Mouse (Mus musculus) heart, adult 2 months (tissue): ENCODE data around the gene Hspb9. TPM values are rescaled to one million over a fixed set of nuclear protein-coding genes. Genes with fewer than 3 reads are reported as not detected.

Source experiments
- DNase-seq, 2 experiments: peaks; one replicate each; pipeline ENCODE4 v3.0.0; 2021
- H3K27ac ChIP-seq: fragments of 200-600 bp; 2 replicates; pipeline ENCODE4 v1.8.1; 2022
- H3K27me3 ChIP-seq: fragments of 200-500 bp; 2 replicates; pipeline ENCODE4 v1.6.1; 2012; ENCODE audit warnings: mild to moderate bottlenecking, low read length, inconsistent platforms, mixed read lengths; ENCODE audit not compliant: control insufficient read depth, insufficient read depth
- H3K36me3 ChIP-seq: fragments of 200-500 bp; 2 replicates; pipeline ENCODE4 v1.6.1; 2012; ENCODE audit warnings: low read length, inconsistent platforms; ENCODE audit not compliant: control insufficient read depth, insufficient read depth
- H3K4me1 ChIP-seq: fragments of 200-500 bp; 2 replicates; pipeline ENCODE4 v1.6.1; 2011; ENCODE audit warnings: low read length; ENCODE audit not compliant: control insufficient read depth, insufficient read depth
- H3K4me3 ChIP-seq: fragments of 200-600 bp; 2 replicates; pipeline ENCODE4 v1.8.1; 2022
- H3K79me2 ChIP-seq: fragments of 200-500 bp; replicated peaks from 2 replicates; pipeline ENCODE4 v1.6.1; 2012; ENCODE audit warnings: mild to moderate bottlenecking, inconsistent platforms, low read length, moderate library complexity, mixed read lengths; ENCODE audit not compliant: control insufficient read depth, insufficient read depth
- H3K9ac ChIP-seq: fragments of 200-500 bp; 2 replicates; pipeline ENCODE4 v1.6.1; 2012; ENCODE audit warnings: low read depth, mild to moderate bottlenecking, control low read depth, inconsistent platforms, low read length, mixed read lengths
- CTCF ChIP-seq: fragments of 200-600 bp; IDR thresholded peaks from 2 replicates; pipeline ENCODE4 v1.8.1; 2022; ENCODE audit warnings: antibody characterized with exemption, mild to moderate bottlenecking, moderate library complexity
- EP300 ChIP-seq: fragments of 200-500 bp; IDR thresholded peaks from 2 replicates; pipeline ENCODE4 v1.6.1; 2011; ENCODE audit warnings: low read depth, low read length, control low read depth; ENCODE audit not compliant: insufficient read depth
- POLR2A ChIP-seq: fragments of 200-500 bp; IDR thresholded peaks from 2 replicates; pipeline ENCODE4 v1.6.1; 2011; ENCODE audit warnings: mild to moderate bottlenecking, low read depth, low read length, control low read depth; ENCODE audit not compliant: insufficient read depth
- WGBS: fragments of 180-500 bp; shearing (Covaris S2); methylation state at CpG from one replicate; pipeline ENCODE4 v1.1.7; 2018; 5-methylcytosine and 5-hydroxymethylcytosine counted together
- intact Hi-C: fragments of 180-260 bp; cut with DNase I; formaldehyde crosslinking; loops from one replicate; pipeline ENCODE4 v1.15.1; 2025
- polyA plus RNA-seq: library from polyadenylated mRNA; depleted of rRNA; stranded (reverse); fragments of >200 nt; gene quantifications from 2 replicates; pipeline ENCODE4 v1.2.3, GENCODE M21; 2012
- total RNA-seq, 2 experiments: library from RNA; stranded (reverse); gene quantifications; 2 replicates each; pipeline ENCODE4 v1.2.3; 2021

Hspb9 gene
- total and polyA plus RNA-seq, 3 experiments, result 0.62 TPM; not detected in 2

- DNase-seq, result no peak
- TF ChIP-seq CTCF, result no peak
- no peak for TF ChIP-seq POLR2A
- no peak for TF ChIP-seq EP300
- Histone ChIP-seq H3K4me3 (no peak overlapping the region), H3K9ac (no peak overlapping the region), H3K36me3 (no peaks in the 10 kb centered on the region), H3K27me3 (no peaks in the 10 kb centered on the region), H3K79me2 (no peaks in the 10 kb centered on the region), H3K4me1 (peaks cover 6% of the 10 kb centered on the region), H3K27ac (no peak overlapping the region)
- intact Hi-C loops, result no loop called here
- 93% methylated on average over 9 of the region's 9 CpGs for WGBS
These were observed 4.3 kb upstream of the Hspb9 start for GRCm38 (mm10) chr11:100709201-100709810.

- Histone ChIP-seq H3K79me2 (no peaks in the 10 kb centered on the region), H3K27ac (no peak overlapping the region), H3K9ac (no peak overlapping the region), H3K4me3 (no peak overlapping the region), H3K36me3 (no peaks in the 10 kb centered on the region), H3K27me3 (no peaks in the 10 kb centered on the region), H3K4me1 (peaks cover 7% of the 10 kb centered on the region)
- 94% methylated on average over 15 of the region's 15 CpGs for WGBS
- no peak for DNase-seq
- intact Hi-C loops, result loop anchor here (10.0 kb wide), 1 partner anchor 464 kb away; the partner anchor contains the start of genes Ccr10, Cntnap1 and Plekhh3
- TF ChIP-seq CTCF, result no peak
- TF ChIP-seq POLR2A, result no peak
- TF ChIP-seq EP300, result no peak
These were observed 3.1 kb upstream of the Hspb9 start for GRCm38 (mm10) chr11:100710528-100710927.

- no peaks in the 10 kb centered on the region for H3K79me2 ChIP-seq
- H3K4me3 ChIP-seq, result no peak overlapping the region
- WGBS, result 84% methylated on average over 4 of the region's 4 CpGs
- no peak for DNase-seq
- no peak overlapping the region for H3K27ac ChIP-seq
- H3K27me3 ChIP-seq, result no peaks in the 10 kb centered on the region
- no peaks in the 10 kb centered on the region for H3K36me3 ChIP-seq
- intact Hi-C loops, result loop anchor here (10.0 kb wide), 1 partner anchor 464 kb away; the partner anchor contains the start of genes Ccr10, Cntnap1 and Plekhh3
- peaks cover 7% of the 10 kb centered on the region for H3K4me1 ChIP-seq
- TF ChIP-seq EP300, result no peak
- TF ChIP-seq POLR2A, result no peak
- no peak for TF ChIP-seq CTCF
- no peak overlapping the region for H3K9ac ChIP-seq
These were observed 2.7 kb upstream of the Hspb9 start for GRCm38 (mm10) chr11:100710977-100711376.

GRCm38 (mm10) chr11:100711783-100712615 is 1.7 kb upstream of the Hspb9 start, which contains the start of gene Kat2a:
Gene Kat2a, minus strand, starts transcription at chr11:100712465.
- Histone ChIP-seq H3K4me3 (peak within 1 kb of the TSS; percentile 61), H3K27ac (peak within 1 kb of the TSS; percentile 89), H3K4me1 (peaks cover 7% of the 10 kb centered on the region), H3K9ac (peak within 1 kb of the TSS; percentile 91), H3K27me3 (no peaks in the 10 kb centered on the region), H3K36me3 (no peaks in the 10 kb centered on the region), H3K79me2 (no peaks in the 10 kb centered on the region)
- TF ChIP-seq CTCF, result no peak
- 0 out of 2 replicates have a peak, but pooled peaks have one; percentile 22 for TF ChIP-seq EP300
- peak; percentile 68 for TF ChIP-seq POLR2A
- intact Hi-C loops, result loop anchor here (10.0 kb wide), 1 partner anchor 463 kb away; the partner anchor contains the start of genes Ccr10, Cntnap1 and Plekhh3
- 4% methylated on average over 45 of the region's 48 CpGs for WGBS
- DNase-seq, result peak; percentile 89 to 91

GRCm38 (mm10) chr11:100713174-100713573 is 476 bp upstream of the Hspb9 start:
- Histone ChIP-seq H3K79me2 (no peaks in the 10 kb centered on the region), H3K4me3 (peak overlapping the region; percentile 53), H3K27ac (peak overlapping the region; percentile 89), H3K9ac (peak overlapping the region; percentile 63), H3K4me1 (peaks cover 7% of the 10 kb centered on the region), H3K27me3 (no peaks in the 10 kb centered on the region), H3K36me3 (no peaks in the 10 kb centered on the region)
- intact Hi-C loops, result loop anchor here (10.0 kb wide), 1 partner anchor 462 kb away; the partner anchor contains the start of genes Ccr10, Cntnap1 and Plekhh3
- no peak for DNase-seq
- TF ChIP-seq EP300 (no peak), CTCF (no peak), POLR2A (no peak)
- 75% methylated on average over 4 of the region's 4 CpGs for WGBS
